Mouse (Mus musculus): ENCODE measurements around the gene Ppt2. TPM values are rescaled to one million over a fixed set of nuclear protein-coding genes. Genes with fewer than 3 reads are reported as not detected.
A peak's percentile ranks its signal among the peaks of the same experiment; 100 is the strongest.

Gene Ppt2
- total RNA-seq, 4 experiments from 2014 or later, result 38.0 to 40.7 (median 39.9) TPM

GRCm38 (mm10) chr17:34639461-34640255, 11.3 kb upstream of the Ppt2 start:
- DNase-seq (ENCODE audit: low spot score in 2 of 2), result no peak

- no peak for DNase-seq (ENCODE audit: low spot score in 2 of 2)
These were observed 9.1 kb upstream of the Ppt2 start for GRCm38 (mm10) chr17:34637459-34637858.

- DNase-seq (ENCODE audit: low spot score in 2 of 2), result no peak
These were observed 7.4 kb upstream of the Ppt2 start for GRCm38 (mm10) chr17:34635671-34636070.

GRCm38 (mm10) chr17:34632261-34632691, 4.0 kb upstream of the Ppt2 start:
- DNase-seq (ENCODE audit: low spot score in 2 of 2), result peak; percentile 68 to 76

GRCm38 (mm10) chr17:34631647-34632046, 3.3 kb upstream of the Ppt2 start:
- no peak for DNase-seq (ENCODE audit: low spot score in 2 of 2)

DNA sequence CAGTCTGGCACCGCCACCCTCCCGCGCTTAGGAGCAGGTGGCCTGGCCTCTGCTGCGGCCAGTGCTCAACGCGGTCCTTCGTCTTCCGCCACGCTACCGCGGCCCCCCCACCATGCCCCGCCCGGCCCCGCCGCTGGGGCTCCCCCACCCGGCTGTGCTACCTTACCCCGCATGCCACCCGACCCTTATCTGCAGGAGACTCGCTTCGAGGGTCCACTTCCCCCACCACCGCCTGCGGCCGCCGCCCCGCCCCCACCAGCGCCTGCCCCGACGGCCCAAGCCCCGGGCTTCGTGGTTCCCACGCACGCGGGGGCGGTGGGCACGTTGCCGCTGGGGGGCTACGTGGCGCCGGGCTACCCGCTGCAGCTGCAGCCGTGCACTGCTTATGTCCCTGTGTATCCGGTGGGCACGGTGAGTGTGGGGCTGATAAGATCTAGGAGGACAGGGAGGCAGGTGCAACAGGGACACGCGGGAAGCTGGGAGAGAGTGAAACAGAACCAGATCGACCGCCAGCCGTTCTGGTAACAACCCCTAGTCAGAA, 2.5 kb upstream of the Ppt2 start:
- no peak for DNase-seq (ENCODE audit: low spot score in 2 of 2)

DNA sequence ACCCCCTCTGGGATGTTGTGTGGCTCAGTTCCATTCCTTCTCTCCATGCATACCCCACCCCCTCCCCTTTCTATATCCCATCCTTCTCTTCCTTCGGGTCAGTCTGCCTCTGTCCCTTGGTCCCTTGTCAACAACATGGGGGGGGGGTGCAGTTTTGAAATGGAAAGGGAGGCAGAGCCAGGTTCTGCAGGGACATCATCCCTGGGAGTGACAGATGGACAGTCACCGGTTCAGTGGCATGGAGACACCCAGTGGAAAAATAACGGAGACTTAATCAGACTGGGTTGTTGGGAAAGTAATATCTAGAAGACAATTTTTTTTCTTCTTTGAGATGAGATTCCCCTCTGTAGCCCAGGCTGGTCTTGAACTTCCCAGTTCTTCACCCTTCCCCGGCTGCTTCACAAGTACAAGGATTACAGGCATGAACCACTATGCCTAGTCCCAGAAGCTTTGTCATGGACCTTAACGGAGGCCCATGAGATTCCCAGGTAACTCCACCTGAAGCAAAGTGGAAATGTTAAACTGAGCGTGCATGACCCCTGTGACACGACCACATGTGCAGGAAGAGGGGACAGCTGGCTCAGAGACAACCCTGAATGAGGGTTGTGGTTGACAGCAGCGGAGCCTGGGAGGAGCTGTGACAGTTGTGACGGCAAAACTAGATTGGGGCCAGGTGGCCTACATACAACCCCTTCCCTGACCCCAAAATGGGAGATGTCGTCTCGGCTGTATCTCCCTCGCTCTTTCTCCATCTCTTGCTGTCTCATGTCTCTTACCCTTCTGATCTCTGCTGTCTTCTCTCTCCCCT, 1.7 kb upstream of the Ppt2 start:
- no peak for DNase-seq (ENCODE audit: low spot score in 2 of 2)

- DNase-seq (ENCODE audit: low spot score in 2 of 2), result no peak
These were observed 976 bp upstream of the Ppt2 start, which contains the start of gene Prrt1 for GRCm38 (mm10) chr17:34629221-34629751. TSS of gene Prrt1 (plus strand) at chr17:34629533.

- no peak for DNase-seq (ENCODE audit: low spot score in 2 of 2)
These were observed 296 bp upstream of the Ppt2 start for GRCm38 (mm10) chr17:34628644-34628967.

GRCm38 (mm10) chr17:34627093-34627942, 992 bp downstream of the Ppt2 start:
- peak; percentile 61 to 72 for DNase-seq (ENCODE audit: low spot score in 2 of 2)

GRCm38 (mm10) chr17:34626773-34627092, 1.6 kb downstream of the Ppt2 start:
- DNase-seq (ENCODE audit: low spot score in 2 of 2), result no peak

DNA sequence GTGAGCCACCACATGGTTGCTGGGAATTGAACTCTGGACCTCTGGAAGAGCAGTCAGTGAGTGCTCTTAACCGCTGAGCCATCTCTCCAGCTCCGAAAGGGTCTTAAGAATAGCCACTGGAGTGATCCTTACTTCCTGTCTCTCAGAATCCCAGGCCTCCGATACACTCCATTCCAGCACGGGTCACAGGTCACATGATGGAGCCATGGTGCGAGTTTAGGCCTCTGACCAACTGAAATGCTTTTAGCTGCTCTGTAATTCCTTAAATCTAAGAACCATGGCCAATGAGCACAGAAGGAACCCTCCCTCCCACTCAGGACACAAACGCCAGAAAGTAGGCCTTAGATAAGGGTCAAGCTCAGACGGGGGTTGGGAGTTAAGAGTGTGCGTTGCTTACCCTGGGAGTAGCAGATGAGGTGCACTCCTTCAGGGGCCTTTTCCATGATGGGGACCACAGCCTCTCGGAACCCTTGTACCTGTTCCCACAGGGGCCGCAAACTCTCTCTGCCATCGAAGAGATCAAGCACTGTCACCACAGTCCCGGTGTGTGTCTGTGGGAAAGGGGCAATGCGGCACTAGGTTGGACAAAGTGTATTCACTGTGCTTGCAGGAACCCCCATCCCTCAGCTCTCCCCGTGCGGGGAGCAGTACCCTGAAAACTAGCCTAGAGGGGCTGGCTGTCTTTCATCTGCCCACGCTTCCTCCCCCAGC, 2.1 kb downstream of the Ppt2 start:
- DNase-seq (ENCODE audit: low spot score in 2 of 2), result no peak

DNA sequence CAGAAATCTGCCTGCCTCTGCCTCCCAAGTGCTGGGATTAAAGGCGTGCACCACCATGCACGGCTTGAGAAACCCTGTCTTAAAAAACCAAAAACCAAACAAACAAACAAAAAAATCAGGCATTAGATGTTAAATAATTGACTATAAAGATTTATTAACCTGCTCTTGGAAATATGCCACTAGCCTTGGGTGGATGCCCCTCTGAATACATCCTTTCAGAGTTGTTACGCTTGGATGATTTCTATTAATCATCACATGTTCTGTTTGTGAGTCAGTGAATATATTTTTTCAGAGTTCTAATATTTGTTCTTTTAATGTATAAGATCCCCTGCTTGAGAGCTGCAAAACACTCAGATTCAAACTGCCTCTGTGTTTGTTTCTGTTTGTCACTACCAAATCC, 3.3 kb downstream of the Ppt2 start:
- DNase-seq (ENCODE audit: low spot score in 2 of 2), result no peak

DNA sequence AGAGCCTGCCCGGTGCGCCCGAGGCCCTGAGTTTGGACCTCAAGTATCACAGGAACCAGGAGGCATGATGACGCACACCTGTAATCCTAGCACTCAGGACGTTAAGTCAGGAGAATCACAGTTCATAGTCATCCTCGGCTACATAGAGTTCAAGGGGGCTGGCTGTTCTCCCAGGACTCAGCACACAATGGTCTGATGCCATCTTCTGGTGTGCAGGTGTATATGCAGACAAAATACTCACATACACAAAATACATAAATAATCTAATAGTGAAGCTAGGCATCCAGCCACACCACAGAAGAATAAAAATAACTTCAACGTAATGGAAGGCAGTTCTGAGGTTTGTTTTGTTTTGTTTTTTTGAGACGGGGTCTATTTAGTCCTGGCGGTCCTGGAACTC, 5.1 kb downstream of the Ppt2 start:
- DNase-seq (ENCODE audit: low spot score in 2 of 2), result no peak

DNA sequence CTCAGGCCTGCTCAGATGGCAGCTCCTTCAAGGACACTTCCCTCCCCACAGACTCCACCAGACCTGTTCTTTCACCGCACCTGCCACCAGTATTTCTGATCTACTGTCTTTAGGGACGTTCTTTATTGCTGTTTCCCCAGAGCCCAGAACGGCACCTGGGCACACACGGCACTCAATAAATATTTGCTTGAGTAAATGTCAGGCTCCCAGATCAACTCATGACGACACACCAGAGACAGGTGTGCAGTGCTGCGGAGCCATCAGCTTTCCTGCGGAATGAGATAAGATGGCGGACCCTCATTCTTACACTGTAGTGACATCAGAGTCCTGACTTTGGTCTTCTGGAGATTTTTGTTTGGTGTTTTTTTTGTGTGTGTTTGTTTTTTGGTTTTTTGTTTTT, 7.3 kb downstream of the Ppt2 start:
- DNase-seq (ENCODE audit: low spot score in 2 of 2), result no peak

GRCm38 (mm10) chr17:34618999-34619398, 9.3 kb downstream of the Ppt2 start:
- peak; percentile 47 to 48 for DNase-seq (ENCODE audit: low spot score in 2 of 2)

DNA sequence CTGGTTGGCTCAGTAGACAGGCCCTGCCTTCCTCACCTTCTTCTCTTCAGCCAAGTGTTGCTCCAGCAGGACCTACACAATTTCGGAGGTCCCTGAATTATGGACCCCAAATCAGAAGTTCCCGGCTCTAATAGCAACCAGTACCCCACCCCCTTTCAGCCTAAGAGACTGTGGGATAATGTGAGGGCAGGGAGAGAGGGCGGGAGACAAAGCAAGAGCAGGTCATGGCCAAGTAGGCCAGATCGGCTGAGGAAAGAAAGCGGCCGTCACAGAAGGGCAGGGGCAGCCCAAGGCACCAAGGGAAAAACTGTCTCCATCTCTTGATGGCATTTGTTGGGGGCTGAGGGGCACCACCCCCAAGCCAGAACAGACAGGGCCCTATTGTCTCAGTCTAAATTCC, 12.4 kb downstream of the Ppt2 start, which contains the start of gene Egfl8:
TSS of gene Egfl8 (minus strand) at position 101 of the 400 bp plus-strand sequence.
- no peak for DNase-seq (ENCODE audit: low spot score in 2 of 2)

DNA sequence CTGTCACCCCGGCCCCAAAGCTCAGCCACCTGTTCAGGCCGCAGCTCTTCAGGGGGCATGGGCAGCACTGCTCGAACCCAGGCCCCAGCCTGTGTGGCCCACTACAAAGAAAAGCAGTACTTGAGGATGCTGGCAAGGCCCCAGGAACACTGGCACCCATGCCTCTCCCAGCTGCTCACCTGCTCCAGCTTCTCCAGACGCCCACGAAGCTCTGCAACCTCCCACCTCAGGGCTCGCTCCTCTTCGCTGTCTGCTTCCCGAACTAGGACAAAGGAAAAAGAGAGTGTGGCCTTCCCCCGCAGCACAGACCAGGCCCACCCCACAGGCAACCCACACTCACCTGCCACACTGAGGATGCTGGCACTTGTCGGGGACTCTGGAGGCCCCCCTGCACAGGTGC, 14.5 kb downstream of the Ppt2 start:
- DNase-seq (ENCODE audit: low spot score in 2 of 2), result no peak

- no peak for DNase-seq (ENCODE audit: low spot score in 2 of 2)
These were observed 15.2 kb downstream of the Ppt2 start for GRCm38 (mm10) chr17:34613054-34613645.

DNA sequence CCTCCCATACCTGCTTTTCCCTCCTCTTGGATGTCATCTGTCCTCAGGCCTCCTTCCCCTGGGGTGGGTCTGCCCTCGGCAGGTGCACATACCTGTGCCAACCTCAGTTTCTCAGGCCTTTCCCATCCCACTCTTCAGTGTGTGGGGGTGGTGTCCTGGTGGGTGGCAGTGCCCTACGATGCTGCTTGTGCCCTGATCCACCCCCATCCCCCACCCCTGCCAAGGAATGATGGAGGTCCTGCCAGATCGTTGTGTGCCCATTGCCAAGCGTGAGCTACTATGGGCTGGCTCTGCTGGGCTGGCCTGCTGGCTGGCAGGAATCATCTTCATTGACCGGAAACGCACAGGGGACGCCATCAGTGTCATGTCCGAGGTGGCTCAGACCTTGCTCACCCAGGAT, 17.3 kb downstream of the Ppt2 start:
- no peak for DNase-seq (ENCODE audit: low spot score in 2 of 2)
